Mouse (Mus musculus) embryonic facial prominence, embryonic 15.5 days (tissue): ENCODE measurements around the gene AC109138.7. TPM values are rescaled to one million over a fixed set of nuclear protein-coding genes. Genes with fewer than 3 reads are reported as not detected.

Experiments
- ATAC-seq: fragments of 200-750 bp; cut with Nextera tagmentation; 2 replicates; pipeline ENCODE4 v1.8.0; 2017; ENCODE audit warnings: low read depth, moderate TSS enrichment; ENCODE audit not compliant: insufficient number of reproducible peaks, low FRiP score, low TSS enrichment
- H3K27ac ChIP-seq: fragments of 300-500 bp; sonication (generic); replicated peaks from 2 replicates; pipeline ENCODE4 v1.5.1; 2015; ENCODE audit warnings: mild to moderate bottlenecking, inconsistent platforms
- H3K27me3 ChIP-seq: fragments of 300-500 bp; sonication (generic); 2 replicates; pipeline ENCODE4 v1.6.1; 2015; ENCODE audit warnings: inconsistent platforms
- H3K36me3 ChIP-seq: fragments of 300-500 bp; sonication (generic); 2 replicates; pipeline ENCODE4 v1.6.1; 2015; ENCODE audit warnings: mild to moderate bottlenecking, inconsistent platforms
- H3K4me1 ChIP-seq: fragments of 300-500 bp; sonication (generic); 2 replicates; pipeline ENCODE4 v1.6.1; 2015; ENCODE audit warnings: inconsistent platforms
- H3K4me2 ChIP-seq: fragments of 300-500 bp; sonication (generic); replicated peaks from 2 replicates; pipeline ENCODE4 v1.6.1; 2015; ENCODE audit warnings: mild to moderate bottlenecking, inconsistent platforms
- H3K4me3 ChIP-seq: fragments of 300-500 bp; sonication (generic); replicated peaks from 2 replicates; pipeline ENCODE4 v1.5.1; 2015; ENCODE audit warnings: mild to moderate bottlenecking, inconsistent platforms
- H3K9ac ChIP-seq: fragments of 300-500 bp; sonication (generic); 2 replicates; pipeline ENCODE4 v1.6.1; 2015; ENCODE audit warnings: inconsistent platforms
- H3K9me3 ChIP-seq: fragments of 300-500 bp; sonication (generic); replicated peaks from 2 replicates; pipeline ENCODE4 v1.6.1; 2016; ENCODE audit warnings: inconsistent platforms
- WGBS: fragments of 180-500 bp; shearing (Covaris S2); methylation state at CpG from one replicate; pipeline ENCODE4 v1.1.7; 2015; 5-methylcytosine and 5-hydroxymethylcytosine counted together
- polyA plus RNA-seq: library from polyadenylated mRNA; unstranded; fragments of >200 nt; fragmentation: Nextera tagmentation; extraction: Ambion mirVana; gene quantifications from 2 replicates; pipeline ENCODE4 v1.2.1, GENCODE M21; 2015

The AC109138.7 gene
- not detected in 2 replicates for polyA plus RNA-seq

GRCm38 (mm10) chr19:4214071-4214770, at the start of gene AC109138.7, which contains the start of gene Clcf1:
TSS of gene AC109138.7 (plus strand) at chr19:4214357.
TSS of gene Clcf1 (plus strand) at chr19:4214238.
- Histone ChIP-seq H3K4me1 (peaks cover 66% of the 10 kb centered on the region), H3K4me2 (peak within 1 kb of the TSS; percentile 85), H3K27ac (peak within 1 kb of the TSS; percentile 93), H3K36me3 (no peaks in the 10 kb centered on the region), H3K9ac (peak within 1 kb of the TSS; percentile 96), H3K9me3 (no peaks in the 10 kb centered on the region), H3K27me3 (no peaks in the 10 kb centered on the region), H3K4me3 (peak within 1 kb of the TSS; percentile 88)
- under 1% methylated on average over 49 of the region's 49 CpGs for WGBS
- ATAC-seq: peak; percentile 71

GRCm38 (mm10) chr19:4164721-4165120, 49.4 kb upstream of the AC109138.7 start:
- no peak for ATAC-seq
- Histone ChIP-seq H3K9ac (no peak overlapping the region), H3K36me3 (peaks cover 18% of the 10 kb centered on the region), H3K4me2 (no peak overlapping the region), H3K4me1 (peaks cover 14% of the 10 kb centered on the region), H3K4me3 (no peak overlapping the region), H3K27ac (no peak overlapping the region), H3K27me3 (no peaks in the 10 kb centered on the region), H3K9me3 (no peaks in the 10 kb centered on the region)
- WGBS: 80% methylated on average over 2 of the region's 2 CpGs

- H3K9me3 ChIP-seq: no peaks in the 10 kb centered on the region
- no peak overlapping the region for H3K4me2 ChIP-seq
- 77% methylated on average over 9 of the region's 9 CpGs for WGBS
- H3K9ac ChIP-seq: no peak overlapping the region
- no peak for ATAC-seq
- H3K4me1 ChIP-seq: peaks cover 29% of the 10 kb centered on the region
- no peak overlapping the region for H3K4me3 ChIP-seq
- H3K27ac ChIP-seq: no peak overlapping the region
- no peaks in the 10 kb centered on the region for H3K27me3 ChIP-seq
- H3K36me3 ChIP-seq: no peaks in the 10 kb centered on the region
Measured at GRCm38 (mm10) chr19:4166678-4167476, 47.3 kb upstream of the AC109138.7 start.

GRCm38 (mm10) chr19:4169378-4169784, 44.8 kb upstream of the AC109138.7 start:
- Histone ChIP-seq H3K27me3 (no peaks in the 10 kb centered on the region), H3K36me3 (no peaks in the 10 kb centered on the region), H3K4me3 (peak overlapping the region; percentile 52), H3K9ac (peak overlapping the region; percentile 74), H3K4me2 (peak overlapping the region; percentile 91), H3K4me1 (peaks cover 25% of the 10 kb centered on the region), H3K27ac (peak overlapping the region; percentile 91), H3K9me3 (no peaks in the 10 kb centered on the region)
- peak; percentile 94 for ATAC-seq
- WGBS: under 1% methylated on average over 43 of the region's 43 CpGs

- WGBS: 4% methylated on average over 27 of the region's 27 CpGs
Measured at GRCm38 (mm10) chr19:4169810-4170209, 44.3 kb upstream of the AC109138.7 start.

GRCm38 (mm10) chr19:4170723-4171392, 43.3 kb upstream of the AC109138.7 start:
- Histone ChIP-seq H3K36me3 (no peaks in the 10 kb centered on the region), H3K27ac (no peak overlapping the region), H3K4me2 (no peak overlapping the region), H3K27me3 (no peaks in the 10 kb centered on the region), H3K4me1 (peaks cover 34% of the 10 kb centered on the region), H3K4me3 (no peak overlapping the region), H3K9me3 (no peaks in the 10 kb centered on the region), H3K9ac (no peak overlapping the region)
- WGBS: 86% methylated on average over 10 of the region's 10 CpGs
- no peak for ATAC-seq

More at GRCm38 (mm10) chr19:4169810-4170209, 44.3 kb upstream of the AC109138.7 start:
- Histone ChIP-seq H3K9me3 (no peaks in the 10 kb centered on the region), H3K9ac (peak overlapping the region; percentile 74), H3K36me3 (no peaks in the 10 kb centered on the region), H3K4me2 (peak overlapping the region; percentile 91), H3K27me3 (no peaks in the 10 kb centered on the region), H3K4me1 (peaks cover 25% of the 10 kb centered on the region), H3K4me3 (peak overlapping the region; percentile 52), H3K27ac (peak overlapping the region; percentile 91)
- ATAC-seq: peak; percentile 32

- peaks cover 36% of the 10 kb centered on the region for H3K4me1 ChIP-seq
- 56% methylated on average over 13 of the region's 13 CpGs for WGBS
- no peak for ATAC-seq
- H3K36me3 ChIP-seq: no peaks in the 10 kb centered on the region
- H3K4me2 ChIP-seq: no peak overlapping the region
- no peaks in the 10 kb centered on the region for H3K27me3 ChIP-seq
- no peaks in the 10 kb centered on the region for H3K9me3 ChIP-seq
- no peak overlapping the region for H3K9ac ChIP-seq
- H3K4me3 ChIP-seq: no peak overlapping the region
- peak overlapping the region; percentile 65 for H3K27ac ChIP-seq
Measured at GRCm38 (mm10) chr19:4171393-4172290, 42.5 kb upstream of the AC109138.7 start.

- H3K27ac ChIP-seq: no peak overlapping the region
- H3K4me3 ChIP-seq: no peak overlapping the region
- H3K9me3 ChIP-seq: no peaks in the 10 kb centered on the region
- peaks cover 36% of the 10 kb centered on the region for H3K4me1 ChIP-seq
- 53% methylated on average over 11 of the region's 11 CpGs for WGBS
- H3K27me3 ChIP-seq: no peaks in the 10 kb centered on the region
- no peak overlapping the region for H3K4me2 ChIP-seq
- H3K9ac ChIP-seq: no peak overlapping the region
- H3K36me3 ChIP-seq: no peaks in the 10 kb centered on the region
- ATAC-seq: no peak
Measured at GRCm38 (mm10) chr19:4172925-4173324, 41.2 kb upstream of the AC109138.7 start.

GRCm38 (mm10) chr19:4175368-4175947, 38.7 kb upstream of the AC109138.7 start, which contains the start of gene Carns1:
TSS of gene Carns1 (minus strand) at chr19:4175479.
- H3K9ac ChIP-seq: no peak within 1 kb of the TSS
- peak; percentile 74 for ATAC-seq
- H3K27me3 ChIP-seq: no peaks in the 10 kb centered on the region
- H3K4me3 ChIP-seq: 0 out of 2 replicates have a peak within 1 kb of the TSS, but pooled peaks have one; percentile 1
- H3K36me3 ChIP-seq: no peaks in the 10 kb centered on the region
- H3K9me3 ChIP-seq: no peaks in the 10 kb centered on the region
- 8% methylated on average over 11 of the region's 11 CpGs for WGBS
- H3K4me2 ChIP-seq: peak within 1 kb of the TSS; percentile 26
- peak within 1 kb of the TSS; percentile 24 for H3K27ac ChIP-seq
- H3K4me1 ChIP-seq: peaks cover 26% of the 10 kb centered on the region

- H3K27me3 ChIP-seq: no peaks in the 10 kb centered on the region
- no peaks in the 10 kb centered on the region for H3K9me3 ChIP-seq
- no peak for ATAC-seq
- H3K4me3 ChIP-seq: no peak overlapping the region
- no peak overlapping the region for H3K4me2 ChIP-seq
- no peaks in the 10 kb centered on the region for H3K36me3 ChIP-seq
- 83% methylated on average over 7 of the region's 7 CpGs for WGBS
- H3K27ac ChIP-seq: no peak overlapping the region
- peaks cover 19% of the 10 kb centered on the region for H3K4me1 ChIP-seq
- no peak overlapping the region for H3K9ac ChIP-seq
Measured at GRCm38 (mm10) chr19:4180411-4180810, 33.7 kb upstream of the AC109138.7 start.
